Mouse (Mus musculus) left cerebral cortex, adult 2 months (tissue): ENCODE measurements around the gene Snrnp25. TPM values are rescaled to one million over a fixed set of nuclear protein-coding genes. Genes with fewer than 3 reads are reported as not detected.

Experiments used
- DNase-seq, 2 experiments: peaks; one replicate each; pipeline ENCODE4 v3.0.0; 2021 to 2022; ENCODE audit warnings: low spot score in 2 of 2, mixed read lengths in 1 of 2; ENCODE audit errors: extremely low spot score in 1 of 2
- H3K27ac ChIP-seq: fragments of 200-600 bp; 2 replicates; pipeline ENCODE4 v1.8.1; 2022
- H3K4me3 ChIP-seq: fragments of 200-600 bp; 2 replicates; pipeline ENCODE4 v1.8.1; 2022
- CTCF ChIP-seq: fragments of 200-600 bp; IDR thresholded peaks from 2 replicates; pipeline ENCODE4 v1.8.1; 2022; ENCODE audit warnings: antibody characterized with exemption, mild to moderate bottlenecking, moderate library complexity
- intact Hi-C: fragments of 180-260 bp; cut with DNase I; formaldehyde crosslinking; loops from one replicate; pipeline ENCODE4 v1.15.1; 2025
- total RNA-seq, 2 experiments: library from RNA; stranded (reverse); gene quantifications; 2 replicates each; pipeline ENCODE4 v1.2.3; 2021

Gene Snrnp25
- total RNA-seq, 2 experiments from 2014 or later: 19.2 to 24.6 TPM

- Histone ChIP-seq H3K27ac (peak overlapping the region; percentile 81), H3K4me3 (no peak overlapping the region)
- TF ChIP-seq CTCF: no peak; the same call in none of the 2 replicates
- intact Hi-C loops: loop anchor here (1.0 kb wide), 2 partner anchors 21 to 56 kb away; no protein-coding TSS in a partner anchor
- peak; percentile 72 to 77 for DNase-seq
Measured at GRCm38 (mm10) chr11:32238093-32238860, 33.1 kb downstream of the Snrnp25 start.

DNA sequence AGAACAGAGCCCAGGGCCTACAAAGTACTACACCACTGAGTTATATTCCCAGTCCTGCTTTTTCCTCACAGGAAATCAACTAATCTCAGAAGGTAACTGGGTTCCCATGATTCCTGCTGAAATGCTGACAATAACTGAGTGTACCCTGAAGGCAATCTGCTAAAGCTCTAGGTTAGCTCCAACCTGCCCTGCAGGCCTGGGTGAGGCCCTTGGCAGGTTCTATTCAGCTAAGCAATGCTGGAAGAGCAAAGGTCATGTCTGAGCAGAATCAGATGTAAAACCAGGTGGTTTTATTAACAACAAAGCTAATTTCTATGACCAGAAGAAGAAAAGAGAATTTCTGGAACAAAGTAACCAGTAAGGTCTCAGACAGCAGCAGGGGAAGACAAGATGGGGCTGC lies 36.2 kb downstream of the Snrnp25 start:
- no peak for DNase-seq
- Histone ChIP-seq H3K4me3 (no peak overlapping the region), H3K27ac (no peak overlapping the region)
- intact Hi-C loops: no loop called here
- TF ChIP-seq CTCF: no peak

DNA sequence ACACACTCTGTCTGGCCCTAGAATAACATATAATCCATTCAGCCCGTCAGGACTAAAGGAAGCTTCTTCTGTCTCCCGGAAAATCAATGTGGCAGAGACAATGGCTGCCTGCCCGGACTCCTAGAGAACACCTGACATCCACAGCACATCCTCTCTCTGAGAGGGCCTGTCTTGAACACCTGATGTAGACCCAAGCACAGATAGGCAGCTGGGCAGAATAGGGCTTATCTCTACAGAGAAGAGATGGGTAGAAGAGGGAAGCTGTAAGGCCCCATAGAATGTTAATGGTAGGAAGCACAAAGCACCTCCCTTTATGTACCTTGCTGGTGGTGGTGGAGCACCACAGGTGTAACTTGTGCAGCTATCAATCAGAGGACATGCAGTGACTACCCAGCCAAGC lies 37.0 kb downstream of the Snrnp25 start:
- no peak for TF ChIP-seq CTCF
- Histone ChIP-seq H3K27ac (peak overlapping the region; percentile 68; the same call in 1 of the 2 replicates), H3K4me3 (no peak overlapping the region)
- no peak for DNase-seq
- intact Hi-C loops: no loop called here

GRCm38 (mm10) chr11:32243205-32243955 lies 38.2 kb downstream of the Snrnp25 start:
- peak overlapping the region; percentile 68 for H3K27ac ChIP-seq
- intact Hi-C loops: no loop called here

GRCm38 (mm10) chr11:32244064-32244463 lies 38.8 kb downstream of the Snrnp25 start:
- Histone ChIP-seq H3K4me3 (no peak overlapping the region), H3K27ac (peak overlapping the region; percentile 68)
- no peak for TF ChIP-seq CTCF
- no peak for DNase-seq
- intact Hi-C loops: no loop called here

More at GRCm38 (mm10) chr11:32243205-32243955, 38.2 kb downstream of the Snrnp25 start:
- DNase-seq: no peak
- no peak overlapping the region for H3K4me3 ChIP-seq
- TF ChIP-seq CTCF: no peak

- Histone ChIP-seq H3K27ac (peak overlapping the region; percentile 68), H3K4me3 (no peak overlapping the region)
- DNase-seq: no peak
- TF ChIP-seq CTCF: no peak
- intact Hi-C loops: no loop called here
Measured at GRCm38 (mm10) chr11:32244617-32245016, 39.4 kb downstream of the Snrnp25 start.

DNA sequence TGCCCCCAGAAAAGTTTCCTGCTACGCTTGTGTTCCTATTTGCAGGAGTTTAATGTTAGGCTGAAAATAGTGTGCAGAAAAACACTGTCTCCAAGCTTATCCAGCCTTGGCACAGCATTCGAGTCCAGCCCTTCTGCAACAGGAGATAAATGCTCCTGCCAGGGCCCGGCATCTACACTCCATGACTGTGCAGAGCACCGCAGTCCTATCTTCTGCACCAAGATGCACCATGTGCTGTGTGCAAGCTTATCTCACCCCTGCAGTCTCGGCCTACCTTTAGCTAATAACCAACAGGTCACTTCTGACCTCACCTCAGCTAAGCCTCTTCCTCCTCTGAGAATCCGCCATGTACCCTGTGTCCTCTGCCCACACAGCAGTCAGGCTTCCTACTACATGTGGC lies 40.4 kb downstream of the Snrnp25 start:
- H3K27ac ChIP-seq: peak overlapping the region; percentile 68
- DNase-seq: no peak
- intact Hi-C loops: no loop called here
- no peak for TF ChIP-seq CTCF
- no peak overlapping the region for H3K4me3 ChIP-seq

GRCm38 (mm10) chr11:32247068-32247467 lies 41.9 kb downstream of the Snrnp25 start:
- H3K27ac ChIP-seq: no peak overlapping the region
- TF ChIP-seq CTCF: peak; percentile 37
- DNase-seq: no peak
- intact Hi-C loops: no loop called here
- no peak overlapping the region for H3K4me3 ChIP-seq

DNA sequence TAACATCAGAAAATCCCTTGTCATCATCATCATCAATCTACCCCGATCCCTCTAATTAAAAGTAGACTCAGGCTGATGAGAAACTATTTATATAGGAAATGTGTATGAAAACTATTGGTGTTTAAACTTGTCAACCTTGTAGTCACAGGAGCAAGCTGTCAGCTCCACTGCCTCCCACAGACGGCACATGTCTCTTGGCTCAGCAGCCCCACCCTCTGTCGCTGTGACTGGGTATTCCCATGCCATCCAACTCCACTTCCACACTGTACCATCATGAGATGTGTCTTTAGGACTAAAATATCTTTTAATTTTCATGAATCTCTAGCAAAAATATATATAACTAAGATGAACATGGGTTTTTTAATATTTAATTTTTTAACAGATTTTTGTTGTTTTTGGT lies 43.1 kb downstream of the Snrnp25 start:
- intact Hi-C loops: no loop called here
- no peak for DNase-seq
- Histone ChIP-seq H3K4me3 (no peak overlapping the region), H3K27ac (no peak overlapping the region)
- no peak for TF ChIP-seq CTCF

DNA sequence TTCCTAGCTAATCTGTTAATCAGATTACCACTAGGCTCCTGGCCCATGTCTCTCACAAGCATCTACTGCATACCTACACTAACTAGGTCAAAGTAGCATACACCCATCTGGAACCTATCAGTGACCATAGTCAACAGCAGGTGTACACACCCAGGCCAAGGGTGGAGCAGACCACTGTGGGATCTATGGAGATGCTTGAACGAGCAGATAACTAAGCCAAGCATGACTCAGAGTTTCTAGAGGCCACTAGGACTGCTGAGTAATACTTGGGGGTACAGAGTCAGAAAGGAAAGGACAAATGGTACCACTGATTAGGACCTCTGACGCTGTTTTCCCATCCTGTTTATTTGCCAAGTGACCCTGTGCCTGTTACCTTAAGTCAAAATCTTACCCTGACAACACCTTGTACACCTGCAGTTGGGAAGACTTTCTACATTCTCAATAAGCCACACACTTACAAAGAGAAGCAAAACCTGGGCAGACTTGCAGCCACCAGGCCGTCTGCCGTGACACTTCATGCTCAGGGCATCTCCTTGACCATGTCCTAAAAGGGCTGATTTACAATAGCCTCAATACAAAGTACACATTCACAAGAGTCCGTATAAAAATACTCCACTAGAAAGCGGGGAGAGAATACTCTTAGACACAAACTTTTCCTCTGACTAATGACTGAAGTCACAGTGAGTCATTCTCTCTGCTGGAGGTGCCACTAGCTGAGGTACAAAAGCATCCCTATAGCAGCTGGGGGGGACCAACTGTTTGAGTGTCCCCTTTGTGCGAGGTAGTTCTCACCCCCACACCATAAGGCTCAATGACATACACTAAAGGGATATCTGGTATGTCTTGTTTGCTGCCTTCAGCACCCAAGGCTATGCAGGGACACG lies 45.9 kb downstream of the Snrnp25 start:
- DNase-seq: no peak
- no peak overlapping the region for H3K4me3 ChIP-seq
- intact Hi-C loops: no loop called here
- no peak overlapping the region for H3K27ac ChIP-seq
- no peak for TF ChIP-seq CTCF

DNA sequence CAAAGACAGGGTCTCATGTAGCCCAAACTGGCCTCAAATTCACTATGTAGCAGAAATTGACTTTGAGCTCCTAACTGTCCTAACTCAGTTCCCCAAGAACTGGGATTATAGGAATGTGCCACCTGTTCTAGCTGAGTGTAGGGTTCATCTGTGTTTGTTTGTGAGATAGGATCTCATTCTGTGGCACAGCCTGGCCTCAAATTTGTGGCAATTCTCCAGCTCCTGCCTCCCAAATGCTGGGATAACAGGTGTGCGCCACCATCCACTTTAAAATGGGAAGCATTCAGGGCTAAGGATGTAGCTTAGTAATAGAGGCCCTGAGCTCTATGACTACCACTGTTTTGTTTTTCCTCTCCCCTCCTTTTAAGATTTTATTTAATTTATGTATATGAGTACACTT lies 47.9 kb downstream of the Snrnp25 start:
- intact Hi-C loops: no loop called here
- DNase-seq: no peak
- TF ChIP-seq CTCF: no peak
- Histone ChIP-seq H3K27ac (no peak overlapping the region), H3K4me3 (no peak overlapping the region)

DNA sequence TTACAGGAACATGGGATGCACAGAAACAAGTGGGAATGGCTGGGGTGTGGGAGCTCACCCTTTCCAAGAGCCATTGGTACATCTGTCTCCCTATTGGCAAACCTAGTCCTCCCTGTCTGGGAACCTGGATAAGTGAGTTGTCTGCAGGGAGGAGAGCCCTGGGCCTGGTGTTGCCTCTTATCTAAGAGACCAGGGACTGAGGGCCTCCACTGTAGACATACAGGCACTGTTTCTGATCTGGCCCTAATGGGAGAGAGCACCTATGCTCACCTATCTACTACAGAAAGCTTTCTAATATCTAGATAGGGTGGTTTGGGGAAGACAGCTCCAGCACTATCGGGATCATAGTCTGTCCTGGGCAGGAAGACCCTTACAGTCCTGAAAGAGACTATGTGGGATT lies 50.9 kb downstream of the Snrnp25 start:
- intact Hi-C loops: no loop called here

More for the DNA sequence above, 50.9 kb downstream of the Snrnp25 start:
- Histone ChIP-seq H3K4me3 (no peak overlapping the region), H3K27ac (no peak overlapping the region)
- TF ChIP-seq CTCF: no peak
- no peak for DNase-seq
